In genomic region chr6:39118456-39118881, GRCm38 (mm10) we compare ENCODE assay signal across 8 mouse cellular contexts. TPM values are rescaled to one million over a fixed set of nuclear protein-coding genes. Genes with fewer than 3 reads are reported as not detected.
A peak's percentile ranks its signal among the peaks of the same experiment; 100 is the strongest.
DNase-seq lines count a peak whose midpoint lies in the region; ATAC-seq and TF ChIP-seq lines count a peak whose summit lies in the region.

No protein-coding gene starts in this region.

- peak overlapping the region; percentile 80 for H3K4me3 ChIP-seq in E14TG2a.4 (replicated peaks; ENCODE audit: low read length)
- H3K4me3 ChIP-seq in embryonic facial prominence, embryonic 15.5 days (replicated peaks), result peak overlapping the region; percentile 72
- peak overlapping the region; percentile 62 for H3K4me3 ChIP-seq in hindbrain, embryonic 12.5 days

- peak overlapping the region; percentile 61 for H3K27ac ChIP-seq in embryonic facial prominence, embryonic 15.5 days (replicated peaks)
- H3K27ac ChIP-seq in hindbrain, embryonic 12.5 days, result no peak overlapping the region

- WGBS in embryonic facial prominence, embryonic 15.5 days, result 6% methylated on average over 49 of the region's 49 CpGs
- WGBS in hindbrain, embryonic 12.5 days, result 9% methylated on average over 49 of the region's 49 CpGs

- H3K27me3 ChIP-seq in E14TG2a.4 (ENCODE audit: insufficient read depth, low read length), result peaks cover 57% of the 10 kb centered on the region
- H3K27me3 ChIP-seq in embryonic facial prominence, embryonic 15.5 days, result no peaks in the 10 kb centered on the region
- peaks cover 52% of the 10 kb centered on the region for H3K27me3 ChIP-seq in hindbrain, embryonic 12.5 days

- peak overlapping the region; percentile 64 for H3K4me2 ChIP-seq in embryonic facial prominence, embryonic 15.5 days (replicated peaks)
- peak overlapping the region; percentile 62 for H3K4me2 ChIP-seq in hindbrain, embryonic 12.5 days (replicated peaks)

- peaks cover 7% of the 10 kb centered on the region; the same call in 1 of the 2 replicates for H3K9me3 ChIP-seq in E14TG2a.4 (ENCODE audit: low read length)
- H3K9me3 ChIP-seq in embryonic facial prominence, embryonic 15.5 days (replicated peaks), result no peaks in the 10 kb centered on the region
- H3K9me3 ChIP-seq in hindbrain, embryonic 12.5 days (replicated peaks), result peaks cover 8% of the 10 kb centered on the region; the same call in 1 of the 2 replicates

- H3K4me1 ChIP-seq in E14TG2a.4 (replicated peaks; ENCODE audit: low read depth, low read length), result peaks cover 8% of the 10 kb centered on the region
- H3K4me1 ChIP-seq in embryonic facial prominence, embryonic 15.5 days, result peaks cover 8% of the 10 kb centered on the region
- H3K4me1 ChIP-seq in hindbrain, embryonic 12.5 days, result peaks cover 4% of the 10 kb centered on the region; the same call in 1 of the 2 replicates

- peak overlapping the region; percentile 60 for H3K9ac ChIP-seq in embryonic facial prominence, embryonic 15.5 days
- H3K9ac ChIP-seq in hindbrain, embryonic 12.5 days, result peak overlapping the region; percentile 58

- no peak for TF ChIP-seq CTCF in E14TG2a.4 (conservative IDR thresholded peaks at IDR 0.05; ENCODE audit: low read length)

- no peaks in the 10 kb centered on the region for H3K36me3 ChIP-seq in E14TG2a.4 (ENCODE audit: insufficient read depth, low read length)
- no peaks in the 10 kb centered on the region for H3K36me3 ChIP-seq in embryonic facial prominence, embryonic 15.5 days
- H3K36me3 ChIP-seq in hindbrain, embryonic 12.5 days, result no peaks in the 10 kb centered on the region

- ATAC-seq in embryonic facial prominence, embryonic 15.5 days (ENCODE audit: insufficient number of reproducible peaks, low FRiP score, low TSS enrichment, low read depth), result peak; percentile 15; the same call in 1 of the 2 replicates
- ATAC-seq in hindbrain, embryonic 12.5 days (ENCODE audit: low FRiP score), result peak; percentile 54; the same call in 1 of the 2 replicates
- ATAC-seq in megakaryocyte, adult 5-6 weeks (ENCODE audit: poor library complexity, severe bottlenecking), result peak; percentile 4; the same call in 1 of the 2 replicates

- DNase-seq in embryo, embryonic 10.5 days (ENCODE audit: low spot score), result peak; percentile 46
- DNase-seq in embryo, embryonic 9.5 days (ENCODE audit: extremely low spot score), result no peak
- DNase-seq in thymus, postnatal 36 days, result no peak
- DNase-seq in thymus, postnatal 25 days, result no peak

RNA-seq across cellular contexts. Expression of gene Parp12, which starts 0.3 kb away (rescaled TPM):
- 10.7 and 12.0 TPM in 2 replicates for polyA plus RNA-seq in embryonic facial prominence, embryonic 15.5 days (2015; fragmentation: Nextera tagmentation; extraction: Ambion mirVana)
- 4.7 and 5.2 TPM in 2 replicates for polyA plus RNA-seq in hindbrain, embryonic 12.5 days (2016; fragmentation: Nextera tagmentation; extraction: Ambion mirVana)
- total RNA-seq in megakaryocyte, adult 5-6 weeks (2015), result 17.2 and 18.4 TPM in 2 replicates
- 20.2 and 21.1 TPM in 2 replicates for total RNA-seq in megakaryocyte, adult 5-6 weeks (2017)

Comparison
In these comparisons a context has a peak if more than half of its experiments do, and no peak if none do; other contexts are left out.
1. ATAC-seq: peak in every context shown above with its lines; median percentile 54 in hindbrain, embryonic 12.5 days; 15 in embryonic facial prominence, embryonic 15.5 days; 4 in megakaryocyte, adult 5-6 weeks.